Mouse (Mus musculus): ENCODE results near the gene Acvr2b.

Gene Acvr2b

DNA sequence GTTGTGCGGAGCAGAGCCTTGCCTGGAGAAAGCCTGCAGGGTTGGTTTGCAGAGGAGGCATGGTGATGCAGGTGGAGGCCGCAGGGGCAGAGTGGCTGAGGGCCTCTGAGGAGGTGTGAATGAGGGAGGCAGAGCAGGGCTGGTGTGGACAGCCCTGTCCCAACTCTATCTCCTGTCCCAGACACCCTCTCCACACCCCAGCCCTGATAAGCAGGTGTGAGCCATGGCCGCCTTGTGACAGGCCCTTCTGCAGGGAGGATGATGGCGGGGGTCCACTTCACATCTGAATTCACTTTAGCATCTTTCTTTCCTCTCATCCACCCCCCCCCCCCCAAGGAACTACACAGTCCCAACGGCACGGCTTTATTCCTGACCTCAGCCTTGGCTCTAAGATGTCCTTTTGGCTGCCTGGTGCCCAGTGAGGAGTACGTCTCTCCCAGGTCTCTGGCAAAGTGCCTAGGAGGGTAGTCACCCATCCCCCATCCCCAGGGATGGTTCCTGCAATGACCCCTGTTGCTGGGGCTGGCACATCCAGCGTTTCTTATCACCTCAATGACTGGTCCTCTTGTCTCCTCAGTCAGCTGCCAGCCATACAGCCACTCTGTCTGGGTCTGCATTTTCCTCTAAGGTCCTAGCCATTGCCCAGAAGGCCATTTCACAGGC lies 67.9 kb downstream of the Acvr2b start:
- ATAC-seq (ENCODE audit: insufficient number of reproducible peaks, low FRiP score, low TSS enrichment), result no peak

DNA sequence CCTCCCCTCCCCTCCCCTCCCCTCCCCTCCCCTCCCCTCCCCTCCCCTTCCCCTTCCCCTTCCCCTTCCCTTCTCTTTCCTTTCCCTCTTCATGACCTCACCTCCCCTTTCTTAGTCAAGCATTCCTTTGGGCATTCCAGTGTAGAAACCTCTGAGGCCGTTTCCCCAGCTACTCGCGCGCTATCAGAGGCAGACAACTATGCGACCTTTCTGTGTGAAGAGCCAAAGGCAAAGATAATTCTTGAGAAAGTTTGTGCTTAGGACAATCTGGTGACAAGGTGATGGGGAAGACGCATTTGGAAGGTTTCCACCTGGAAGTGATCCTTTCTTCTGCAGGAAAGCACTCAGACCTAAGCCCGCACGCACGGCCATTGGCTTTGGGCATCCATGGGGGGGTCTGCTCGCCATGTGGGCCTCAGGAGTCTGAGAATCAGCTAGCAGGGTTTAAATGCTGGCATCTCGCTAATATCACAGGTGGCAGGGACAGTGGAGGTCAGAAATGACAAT lies 70.5 kb downstream of the Acvr2b start:
- no peak for ATAC-seq (ENCODE audit: insufficient number of reproducible peaks, low FRiP score, low TSS enrichment)

DNA sequence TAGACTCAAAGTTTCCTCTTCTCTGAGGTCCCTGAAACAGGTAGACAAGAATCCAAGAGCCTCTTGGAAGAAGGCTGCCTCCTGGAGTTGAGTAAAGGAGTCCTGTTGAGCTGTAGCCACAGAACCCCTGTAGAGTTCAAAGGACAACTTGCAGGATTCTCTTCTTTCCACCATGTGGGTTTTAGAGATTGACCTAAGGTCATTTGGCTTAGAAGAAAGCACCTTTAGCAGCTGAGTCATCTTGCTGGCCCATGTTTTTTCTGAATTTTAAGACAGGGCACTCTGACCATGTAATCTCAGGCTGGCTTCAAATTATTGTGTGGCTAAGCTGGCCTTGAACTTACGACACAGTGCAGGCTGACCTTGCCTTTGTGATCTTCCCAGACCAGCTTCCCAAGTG lies 71.1 kb downstream of the Acvr2b start:
- no peak for ATAC-seq (ENCODE audit: insufficient number of reproducible peaks, low FRiP score, low TSS enrichment)

DNA sequence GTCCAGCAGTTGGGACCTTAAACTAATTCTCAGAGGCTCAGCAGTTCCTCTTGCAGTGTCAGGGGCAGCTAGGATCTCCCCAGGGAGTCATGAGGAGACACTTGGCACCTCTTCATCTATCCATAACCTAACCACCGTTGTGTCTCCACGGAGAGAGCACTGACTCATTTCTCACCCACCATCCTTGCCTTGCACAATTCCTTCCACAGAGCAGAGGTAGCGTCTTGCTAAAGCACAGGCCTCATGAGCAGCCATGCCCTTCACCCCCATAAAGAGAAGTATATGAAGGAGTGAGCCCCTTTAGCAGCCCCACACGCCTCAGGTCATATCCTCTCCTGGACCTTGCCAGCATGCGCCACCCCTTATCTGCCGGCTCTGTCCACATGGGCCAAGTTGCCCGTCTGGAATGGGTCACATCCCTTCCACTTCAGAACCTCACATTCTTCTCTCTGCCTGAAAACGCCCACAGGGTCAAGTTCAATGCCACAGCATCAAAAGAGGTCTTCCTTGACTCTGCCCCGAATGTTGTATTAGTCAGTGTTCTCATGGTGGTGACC lies 71.8 kb downstream of the Acvr2b start:
- ATAC-seq (ENCODE audit: insufficient number of reproducible peaks, low FRiP score, low TSS enrichment), result no peak

DNA sequence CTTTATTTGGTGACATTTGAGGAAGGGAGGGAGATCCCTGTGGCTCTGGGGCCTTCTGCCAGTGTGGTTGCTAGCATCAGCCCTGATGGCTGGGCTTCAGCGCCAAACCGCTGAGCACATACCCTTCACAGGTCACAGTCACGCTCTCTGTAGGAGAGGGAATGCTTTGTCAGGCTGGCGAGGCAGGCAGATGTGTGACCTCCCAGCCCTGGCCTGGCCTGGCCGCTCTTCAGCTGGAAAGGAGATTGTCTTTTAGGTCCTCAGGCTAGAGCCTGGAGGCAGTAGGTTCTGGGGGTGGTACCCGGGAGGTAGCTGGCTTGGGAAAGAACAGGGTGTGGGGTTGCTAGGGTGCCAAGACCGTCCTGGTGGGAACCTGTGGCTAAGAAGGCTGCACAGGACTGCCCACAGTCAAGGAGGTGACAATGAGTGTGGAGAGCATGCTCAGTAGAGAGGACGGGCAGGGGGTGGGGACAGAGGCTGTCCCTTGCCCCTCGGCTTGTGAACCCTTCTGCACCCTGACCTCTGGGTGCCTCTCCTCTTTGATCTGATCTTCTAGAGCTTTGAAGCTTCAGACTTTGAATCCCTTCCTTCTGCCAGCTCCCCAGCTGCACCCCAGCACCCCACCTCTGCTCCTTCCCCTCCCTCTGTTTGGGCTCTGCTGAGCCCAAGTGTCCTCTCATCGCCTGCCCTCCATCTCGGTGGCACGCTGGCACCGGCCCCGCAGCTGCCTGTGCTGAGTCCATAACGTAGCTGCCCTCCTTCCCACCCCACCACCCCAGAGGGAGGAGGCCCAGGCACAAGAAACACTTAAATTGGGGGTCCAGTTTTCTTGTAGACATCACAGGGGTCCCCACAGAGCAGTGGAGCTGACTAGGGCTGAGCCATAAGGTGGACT lies 73.0 kb downstream of the Acvr2b start:
- ATAC-seq (ENCODE audit: insufficient number of reproducible peaks, low FRiP score, low TSS enrichment), result no peak

DNA sequence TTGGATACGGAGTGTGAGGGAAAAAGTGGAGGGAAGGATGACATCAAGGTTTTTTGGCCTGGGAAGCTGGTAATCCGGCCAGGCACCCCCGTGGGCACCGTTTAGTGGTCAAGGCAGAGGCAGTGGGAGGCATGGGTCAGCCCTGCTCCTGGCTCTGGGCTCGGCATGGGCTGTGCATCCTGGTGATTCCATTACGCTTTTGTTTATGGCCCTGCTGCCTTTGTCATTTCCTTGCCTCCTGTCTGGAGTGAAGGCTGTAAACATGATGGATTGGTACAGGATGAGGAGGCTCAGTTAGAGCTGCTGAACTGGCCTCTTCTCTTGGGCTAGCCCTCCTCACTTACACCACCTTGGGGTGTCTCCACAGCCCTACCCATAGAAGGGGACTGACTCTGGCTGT lies 75.8 kb downstream of the Acvr2b start:
- no peak for ATAC-seq (ENCODE audit: insufficient number of reproducible peaks, low FRiP score, low TSS enrichment)

DNA sequence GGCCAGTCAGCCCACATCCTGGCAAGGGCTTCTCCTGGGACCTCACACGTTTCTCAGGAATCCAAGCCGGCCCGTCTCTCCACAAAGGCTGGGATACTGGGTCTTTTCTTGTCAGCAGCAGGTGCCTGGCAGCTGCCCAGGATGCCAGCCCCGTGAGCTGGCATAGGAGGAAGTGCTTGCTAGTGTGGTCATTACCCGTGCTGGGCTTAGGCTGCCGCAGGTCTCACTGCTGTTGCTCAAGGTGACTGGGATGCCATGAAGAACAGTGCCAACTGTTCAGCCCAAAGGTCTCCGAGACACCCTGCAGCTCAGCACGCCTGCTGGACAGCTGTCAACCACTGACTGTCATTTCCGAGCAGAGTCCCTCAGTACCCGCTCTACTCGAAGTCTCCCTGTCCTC lies 76.4 kb downstream of the Acvr2b start:
- no peak for ATAC-seq (ENCODE audit: insufficient number of reproducible peaks, low FRiP score, low TSS enrichment)

DNA sequence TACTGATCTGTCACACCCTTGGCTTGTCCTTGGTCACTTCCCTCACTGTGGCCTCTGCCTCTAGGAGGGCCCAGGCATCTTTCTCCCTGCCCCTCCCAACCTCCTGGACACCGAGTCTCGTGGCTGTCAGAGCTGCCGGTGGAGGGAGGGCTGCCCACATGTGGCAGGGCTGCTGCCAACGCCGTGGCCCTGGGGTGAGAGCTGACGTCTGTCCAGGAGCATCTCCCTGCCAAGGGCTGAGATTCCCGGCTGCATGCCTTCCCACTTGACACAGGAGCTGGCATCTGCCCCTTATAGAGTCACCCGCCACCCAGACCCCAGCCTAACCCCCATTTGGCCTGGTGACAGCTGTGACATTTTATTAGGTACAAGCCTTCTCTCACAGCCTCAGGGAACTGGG lies 77.4 kb downstream of the Acvr2b start:
- no peak for ATAC-seq (ENCODE audit: insufficient number of reproducible peaks, low FRiP score, low TSS enrichment)

DNA sequence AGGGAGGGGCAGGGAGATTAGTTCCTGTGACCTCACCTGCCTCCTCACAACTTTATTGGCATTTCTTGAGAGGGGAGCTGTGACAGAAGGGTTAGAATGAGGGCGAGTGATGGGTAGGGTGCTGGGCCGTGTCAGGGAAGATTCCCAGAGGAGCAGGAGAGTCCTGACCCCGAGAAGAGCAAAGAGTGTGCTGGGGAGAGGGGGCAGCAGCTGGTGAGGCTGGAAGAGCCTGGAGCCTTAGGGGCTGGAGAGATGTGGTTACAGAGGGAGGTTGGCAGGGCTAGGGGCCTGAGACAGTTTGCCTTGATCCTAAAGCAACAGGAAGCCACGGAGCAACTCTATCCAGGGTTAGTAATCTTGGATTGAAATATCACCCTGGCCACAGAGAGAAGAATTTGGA lies 79.7 kb downstream of the Acvr2b start:
- no peak for ATAC-seq (ENCODE audit: insufficient number of reproducible peaks, low FRiP score, low TSS enrichment)

DNA sequence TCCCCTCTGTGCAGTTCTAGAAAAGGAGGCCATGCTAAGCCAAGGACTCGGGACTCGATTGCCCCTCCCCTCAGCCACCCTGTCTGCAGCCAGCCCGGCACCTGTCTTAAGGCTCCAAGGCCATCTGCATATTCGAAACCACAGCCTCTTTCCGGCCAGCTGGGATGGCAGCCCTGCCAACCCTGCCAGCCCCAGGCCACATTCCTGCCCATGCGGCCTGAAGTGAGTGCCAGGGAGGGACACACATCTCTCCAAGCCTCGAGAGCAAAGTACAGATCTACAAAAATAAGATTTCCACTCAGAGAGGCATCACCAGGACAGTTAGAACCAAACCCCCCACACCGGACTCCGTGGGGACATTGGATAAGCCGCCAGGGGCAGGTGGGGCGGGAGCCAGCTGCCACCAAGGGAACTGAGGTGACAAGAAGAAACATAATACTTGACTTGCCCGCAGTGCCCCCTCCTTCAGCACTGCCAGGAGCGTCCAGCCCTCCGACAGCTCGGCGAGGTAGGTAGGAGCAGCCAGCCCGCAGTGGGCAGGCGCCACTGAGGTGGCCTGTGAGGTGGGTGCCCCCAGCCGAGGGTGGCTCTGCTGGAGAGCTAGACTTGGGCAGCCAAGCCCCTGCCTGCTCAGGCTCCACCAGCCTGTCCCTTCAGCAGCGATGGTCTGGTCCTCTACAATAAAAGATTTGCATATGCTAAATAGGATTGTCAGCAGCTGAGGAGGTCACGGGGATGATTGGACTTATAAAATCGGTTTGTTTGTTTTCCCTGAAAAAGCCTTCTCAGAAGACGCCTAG lies 81.8 kb downstream of the Acvr2b start:
- ATAC-seq (ENCODE audit: insufficient number of reproducible peaks, low FRiP score, low TSS enrichment), result no peak

DNA sequence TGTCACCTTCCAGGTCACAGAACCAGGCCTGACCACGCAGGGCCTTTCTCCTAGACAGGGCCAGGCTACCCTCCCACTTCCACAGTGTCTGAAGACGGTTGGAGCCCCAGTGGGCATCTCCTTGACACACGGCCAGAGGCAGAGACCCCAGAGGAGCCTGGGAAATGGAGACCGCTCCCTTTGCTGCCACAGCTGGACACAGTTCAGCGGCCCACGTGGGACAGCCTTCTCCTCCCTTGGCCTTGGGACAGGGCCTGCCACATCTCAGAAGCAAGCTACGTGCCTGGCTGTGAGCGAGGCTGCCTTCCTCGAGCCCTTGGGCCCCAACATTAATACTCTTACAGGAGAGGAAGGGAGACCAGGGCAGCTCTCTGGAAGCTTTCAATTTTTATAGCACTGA lies 82.5 kb downstream of the Acvr2b start:
- no peak for ATAC-seq (ENCODE audit: insufficient number of reproducible peaks, low FRiP score, low TSS enrichment)

Data from cerebellum, adult (tissue).